Comparison of ENCODE assay signal across 25 mouse cellular contexts in the genomic region with DNA sequence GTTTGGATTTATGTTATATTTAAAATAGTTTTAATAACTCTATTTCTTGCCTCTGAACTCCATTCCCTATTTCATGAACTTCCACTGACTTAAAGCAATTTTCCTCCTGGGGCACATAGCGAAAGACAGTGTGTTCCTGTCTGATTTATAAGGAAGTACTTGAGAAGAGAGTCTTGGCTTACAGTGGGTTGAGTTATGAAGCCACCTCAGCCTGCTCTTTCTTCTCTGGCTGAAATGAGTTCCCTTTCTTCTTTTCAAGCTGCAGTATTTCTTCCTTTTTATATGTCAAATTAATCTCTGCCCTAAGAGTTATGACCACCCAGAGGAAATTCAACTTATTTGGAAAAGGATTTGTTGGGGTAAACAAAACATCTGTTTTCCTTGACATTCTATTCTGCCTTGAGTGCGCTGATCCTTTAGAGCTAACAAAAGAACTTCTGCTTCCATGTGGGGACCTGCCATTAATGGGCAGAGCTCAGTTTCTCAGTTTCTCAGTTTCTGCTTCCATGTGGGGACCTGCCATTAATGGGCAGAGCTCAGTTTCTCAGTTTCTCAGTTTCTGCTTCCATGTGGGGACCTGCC.
DNase-seq lines count a peak whose midpoint lies in the region; ATAC-seq and TF ChIP-seq lines count a peak whose summit lies in the region.
"Had no signal": no experiment of that assay in that cellular context is flagged by ENCODE, and none has a peak within 500 bp of the region (broad histone marks: within the 10 kb centered on the region; RNA-seq: fewer than 3 reads in every experiment).

No protein-coding gene starts in this region.

- no peaks in the 10 kb centered on the region for H3K36me3 ChIP-seq in kidney, embryonic 15.5 days
- H3K36me3 ChIP-seq in lung, embryonic 14.5 days (ENCODE audit: insufficient read depth) = no peaks in the 10 kb centered on the region
- no peaks in the 10 kb centered on the region for H3K36me3 ChIP-seq in lung, postnatal 0 days (ENCODE audit: insufficient read depth, low read length)
- no peaks in the 10 kb centered on the region for H3K36me3 ChIP-seq in stomach, embryonic 16.5 days (ENCODE audit: control insufficient read depth, insufficient read depth, low read length)
- H3K36me3 ChIP-seq: embryonic facial prominence, embryonic 12.5 days; embryonic facial prominence, embryonic 15.5 days; G1E; hindbrain, embryonic 12.5 days had no signal

- no peaks in the 10 kb centered on the region for H3K9me3 ChIP-seq in kidney, embryonic 15.5 days (replicated peaks)
- H3K9me3 ChIP-seq in lung, embryonic 14.5 days (ENCODE audit: low read depth, low read length) = no peaks in the 10 kb centered on the region
- no peaks in the 10 kb centered on the region for H3K9me3 ChIP-seq in lung, postnatal 0 days (ENCODE audit: low read length)
- no peaks in the 10 kb centered on the region for H3K9me3 ChIP-seq in stomach, embryonic 16.5 days (replicated peaks; ENCODE audit: control insufficient read depth, low read length)
- H3K9me3 ChIP-seq: embryonic facial prominence, embryonic 12.5 days; embryonic facial prominence, embryonic 15.5 days; G1E; hindbrain, embryonic 12.5 days had no signal

- 0 out of 2 replicates have a peak, but pooled peaks cover 4% of the 10 kb centered on the region for H3K4me1 ChIP-seq in kidney, embryonic 15.5 days
- no peaks in the 10 kb centered on the region for H3K4me1 ChIP-seq in lung, embryonic 14.5 days (ENCODE audit: insufficient read depth)
- no peaks in the 10 kb centered on the region for H3K4me1 ChIP-seq in lung, postnatal 0 days (ENCODE audit: insufficient read depth, low read depth, low read length)
- H3K4me1 ChIP-seq in stomach, embryonic 16.5 days (ENCODE audit: control insufficient read depth, insufficient read depth, low read length) = peaks cover 5% of the 10 kb centered on the region; the same call in 1 of the 2 replicates
- H3K4me1 ChIP-seq: embryonic facial prominence, embryonic 12.5 days; embryonic facial prominence, embryonic 15.5 days; hindbrain, embryonic 12.5 days had no signal

- 0 out of 2 replicates have a peak overlapping the region, but pooled peaks have one; percentile 56 for H3K27ac ChIP-seq in kidney, embryonic 15.5 days
- H3K27ac ChIP-seq in lung, embryonic 14.5 days (ENCODE audit: low read depth) = no peak overlapping the region
- no peak overlapping the region for H3K27ac ChIP-seq in lung, postnatal 0 days (ENCODE audit: low read length)
- H3K27ac ChIP-seq in stomach, embryonic 16.5 days (ENCODE audit: low read length) = no peak overlapping the region
- H3K27ac ChIP-seq: embryonic facial prominence, embryonic 12.5 days; embryonic facial prominence, embryonic 15.5 days; gastrocnemius, adult 2 months; hindbrain, embryonic 12.5 days had no signal

- H3K4me3 ChIP-seq in kidney, embryonic 15.5 days (replicated peaks) = no peak overlapping the region
- no peak overlapping the region for H3K4me3 ChIP-seq in lung, embryonic 14.5 days (ENCODE audit: low read depth, low read length)
- no peak overlapping the region for H3K4me3 ChIP-seq in lung, postnatal 0 days (ENCODE audit: low read depth, low read length)
- H3K4me3 ChIP-seq in stomach, embryonic 16.5 days (replicated peaks; ENCODE audit: low read length) = no peak overlapping the region
- H3K4me3 ChIP-seq: embryonic facial prominence, embryonic 12.5 days; embryonic facial prominence, embryonic 15.5 days; gastrocnemius, adult 2 months; hindbrain, embryonic 12.5 days had no signal

- peak; percentile 86 for ATAC-seq in kidney, embryonic 15.5 days (replicated peaks; ENCODE audit: low FRiP score)
- ATAC-seq in lung, embryonic 14.5 days (ENCODE audit: insufficient read depth) = peak; percentile 47
- no peak for ATAC-seq in lung, postnatal 0 days
- 0 out of 2 replicates have a peak, but pooled peaks have one; percentile 37 for ATAC-seq in stomach, embryonic 16.5 days (ENCODE audit: insufficient read depth, low FRiP score)
- ATAC-seq: forebrain, embryonic 14.5 days; forebrain, postnatal 0 days; Patski had no signal

- TF ChIP-seq EP300 in lung, postnatal 0 days (IDR thresholded peaks at IDR 0.05) = no peak

- no peak for TF ChIP-seq CTCF in lung, embryonic 14.5 days (IDR thresholded peaks at IDR 0.05; ENCODE audit: low read depth)
- TF ChIP-seq CTCF in lung, postnatal 0 days (IDR thresholded peaks at IDR 0.05) = no peak

- H3K4me2 ChIP-seq in kidney, embryonic 15.5 days = no peak overlapping the region
- H3K4me2 ChIP-seq in lung, embryonic 14.5 days = no peak overlapping the region
- no peak overlapping the region for H3K4me2 ChIP-seq in lung, postnatal 0 days (replicated peaks; ENCODE audit: low read depth, low read length)
- no peak overlapping the region for H3K4me2 ChIP-seq in stomach, embryonic 16.5 days (ENCODE audit: low read depth, low read length)
- H3K4me2 ChIP-seq: embryonic facial prominence, embryonic 12.5 days; embryonic facial prominence, embryonic 15.5 days; heart, embryonic 11.5 days; hindbrain, embryonic 12.5 days had no signal

- WGBS in kidney, embryonic 15.5 days = 43% methylated on average over 2 of the region's 2 CpGs
- 44% methylated on average over 2 of the region's 2 CpGs for WGBS in lung, embryonic 14.5 days
- WGBS in lung, postnatal 0 days = 39% methylated on average over 2 of the region's 2 CpGs
- 31% methylated on average over 2 of the region's 2 CpGs for WGBS in stomach, embryonic 16.5 days

- H3K27me3 ChIP-seq in kidney, embryonic 15.5 days = no peaks in the 10 kb centered on the region
- H3K27me3 ChIP-seq in lung, embryonic 14.5 days (ENCODE audit: insufficient read depth, low read length) = no peaks in the 10 kb centered on the region
- H3K27me3 ChIP-seq in lung, postnatal 0 days (replicated peaks; ENCODE audit: insufficient read depth, low read length) = no peaks in the 10 kb centered on the region
- no peaks in the 10 kb centered on the region for H3K27me3 ChIP-seq in stomach, embryonic 16.5 days (ENCODE audit: control insufficient read depth, insufficient read depth, low read length)
- H3K27me3 ChIP-seq: CH12.LX; embryonic facial prominence, embryonic 12.5 days; embryonic facial prominence, embryonic 15.5 days; hindbrain, embryonic 12.5 days had no signal

- DNase-seq in kidney, postnatal 36 days = no peak
- peak; percentile 65 for DNase-seq in lung, embryonic 14.5 days
- no peak for DNase-seq in lung, adult 18-20 months
- DNase-seq in lung, postnatal 0 days (ENCODE audit: low spot score) = peak; percentile 7
- DNase-seq in lung, postnatal 4 days = no peak
- DNase-seq: adrenal gland, postnatal 10 days; adrenal gland, postnatal 36 days; B cell, adult 2 months; cerebellum, adult 18-20 months; cerebellum, adult 9-10 months; cerebellum, postnatal 25 days; forebrain, postnatal 0 days; gastrocnemius, adult 2 months; gastrocnemius, postnatal 14 days; heart, adult 11 months had no signal

- H3K9ac ChIP-seq in kidney, embryonic 15.5 days = no peak overlapping the region
- no peak overlapping the region for H3K9ac ChIP-seq in lung, embryonic 14.5 days
- H3K9ac ChIP-seq in lung, postnatal 0 days (replicated peaks; ENCODE audit: low read depth) = no peak overlapping the region
- no peak overlapping the region for H3K9ac ChIP-seq in stomach, embryonic 16.5 days (ENCODE audit: low read length)
- H3K9ac ChIP-seq: embryonic facial prominence, embryonic 12.5 days; embryonic facial prominence, embryonic 15.5 days; forebrain, postnatal 0 days; hindbrain, embryonic 12.5 days had no signal

Comparison
In these comparisons a context has a peak if more than half of its experiments do, and no peak if none do; other contexts are left out.
1. DNase-seq: peak in lung, embryonic 14.5 days (single experiment) and lung, postnatal 0 days (single experiment); none in kidney, postnatal 36 days (0 of 2), lung, adult 18-20 months (0 of 2) and lung, postnatal 4 days (0 of 2).